Mouse (Mus musculus) monocyte, adult 5-6 weeks (primary cell): ENCODE data around the gene Depp1. TPM values are rescaled to one million over a fixed set of nuclear protein-coding genes. Genes with fewer than 3 reads are reported as not detected.

Source experiments
- ATAC-seq: fragments of 153-309, 156-312 bp; replicated peaks from 2 replicates; pipeline ENCODE4 v1.8.0; 2017; ENCODE audit warnings: mild to moderate bottlenecking; ENCODE audit not compliant: low TSS enrichment, insufficient number of reproducible peaks, severe bottlenecking, poor library complexity, low FRiP score
- total RNA-seq: library from RNA; stranded (forward); fragments of 200-1000, 200-491, 200-594 nt; gene quantifications from 3 replicates; pipeline ENCODE4 v1.2.3, GENCODE M21; 2017

Depp1 gene
- total RNA-seq, 1 experiment from 2014 or later: 0.38 TPM

DNA sequence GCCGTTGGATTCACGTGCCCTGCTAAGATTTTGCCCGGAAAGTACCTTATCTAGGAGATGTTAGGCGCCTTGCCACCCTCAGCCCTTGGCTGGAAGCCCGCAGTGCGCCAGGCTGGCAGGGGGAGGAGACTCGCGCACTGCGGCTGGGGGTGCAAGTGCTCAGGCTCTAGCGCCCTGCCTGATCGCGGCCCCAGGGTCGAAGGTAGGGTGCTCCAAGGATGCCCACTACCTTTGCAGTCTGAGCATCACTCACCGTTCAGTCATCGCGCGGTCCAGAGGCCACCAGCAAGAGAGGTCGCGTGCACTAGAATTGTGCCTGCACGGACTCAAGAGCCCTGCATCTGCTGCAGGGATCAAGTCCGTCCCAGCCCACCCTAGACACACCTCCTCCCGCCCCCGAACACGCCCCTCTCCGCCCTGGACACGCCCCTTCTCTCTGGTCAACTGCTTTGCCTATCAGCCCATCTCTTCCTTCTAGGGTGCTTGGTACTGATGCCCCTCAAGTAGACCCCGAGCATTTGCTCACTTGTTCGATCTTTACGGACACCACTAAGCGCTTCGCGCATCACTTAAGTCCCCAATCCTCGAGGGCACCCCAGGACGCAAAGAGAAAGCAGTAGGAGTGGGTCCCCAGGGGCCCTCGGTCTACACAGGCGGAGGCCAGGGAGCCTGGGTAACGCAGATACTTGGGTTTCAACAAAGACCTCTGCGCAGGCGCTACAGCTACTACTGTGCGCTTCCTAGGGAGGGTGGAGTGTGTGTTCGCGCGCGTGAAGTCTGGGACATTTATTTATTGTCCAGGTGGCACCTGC is 23.3 kb downstream of the Depp1 start, which contains the start of gene Rassf4:
Rassf4 (minus strand) TSS at position 482 of the 812 bp plus-strand sequence.
- peak; percentile 71 for ATAC-seq

DNA sequence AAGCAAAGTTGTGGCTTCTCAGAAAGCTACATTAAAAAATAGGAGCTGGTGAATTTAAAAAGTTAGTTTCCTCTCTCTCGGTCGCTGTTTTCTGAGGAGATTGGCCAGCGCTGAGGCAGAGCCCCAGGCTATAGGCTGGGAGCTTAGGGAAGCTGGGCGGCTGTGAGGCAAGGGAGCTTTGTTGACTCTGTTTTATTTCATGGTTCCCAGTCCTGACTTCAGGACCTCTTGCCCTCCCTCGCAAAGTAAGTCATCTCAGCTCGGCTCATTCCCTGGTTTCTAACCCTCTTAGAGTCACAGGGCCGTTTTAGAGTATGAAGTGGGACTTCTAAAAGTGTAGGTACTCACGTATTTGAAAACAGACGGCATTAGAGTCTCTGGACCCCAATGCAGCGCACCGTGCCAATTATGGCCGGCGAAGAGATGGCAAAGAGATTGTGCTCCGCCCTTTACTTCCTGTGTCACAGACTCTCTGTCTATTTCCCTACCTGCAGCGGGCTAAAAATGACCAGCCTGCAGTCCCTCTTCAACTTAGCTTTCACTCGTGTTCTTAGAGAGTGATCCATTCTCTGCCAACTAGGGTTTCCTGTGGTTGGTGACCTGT is 24.0 kb downstream of the Depp1 start:
- ATAC-seq: no peak

DNA sequence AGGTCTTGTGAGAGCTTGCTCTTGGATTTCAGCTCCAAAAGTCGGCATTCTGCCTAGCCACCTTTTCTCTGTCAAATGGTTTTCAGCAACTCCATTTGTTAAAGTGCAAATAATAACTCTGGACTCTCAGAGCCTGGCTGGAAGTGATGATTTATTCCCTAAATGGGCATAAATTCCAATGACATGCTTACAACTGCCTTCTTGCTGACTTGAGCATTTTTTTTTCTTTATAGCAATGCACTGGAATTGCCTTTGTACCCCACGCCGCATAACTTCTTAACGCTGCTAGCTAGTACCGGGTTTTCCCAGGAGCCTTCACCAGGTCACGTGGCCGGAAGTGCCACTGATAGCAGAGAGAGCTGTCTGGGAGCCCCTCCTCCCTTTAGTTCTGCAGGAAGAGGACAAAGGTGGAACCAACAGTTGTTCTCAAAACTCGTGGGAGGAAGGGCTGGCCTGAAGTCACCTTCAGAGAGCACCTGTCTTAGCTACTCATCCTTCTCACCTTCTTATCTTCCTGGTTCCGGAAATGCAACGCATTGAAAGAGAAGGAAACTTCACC is 26.0 kb downstream of the Depp1 start:
- no peak for ATAC-seq

DNA sequence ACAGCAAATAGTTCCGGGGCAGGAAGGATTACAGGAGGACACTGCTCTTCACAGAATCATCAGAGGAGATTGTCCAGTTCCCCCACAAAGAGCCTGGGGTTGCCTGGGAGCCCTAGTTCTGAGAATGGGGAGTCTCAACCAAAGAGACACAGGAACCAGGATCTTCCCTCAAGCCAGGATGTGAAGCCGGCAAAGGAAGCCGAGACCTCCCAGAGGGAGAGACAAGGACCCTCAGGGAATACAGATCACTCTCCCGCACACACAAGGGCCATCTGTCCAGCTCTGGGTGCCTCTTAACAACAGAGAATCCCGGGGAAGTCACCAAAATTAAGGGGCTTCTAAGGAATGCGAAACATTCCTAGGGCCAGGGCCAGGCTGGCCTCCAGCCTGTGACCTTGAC is 26.9 kb downstream of the Depp1 start:
- no peak for ATAC-seq

DNA sequence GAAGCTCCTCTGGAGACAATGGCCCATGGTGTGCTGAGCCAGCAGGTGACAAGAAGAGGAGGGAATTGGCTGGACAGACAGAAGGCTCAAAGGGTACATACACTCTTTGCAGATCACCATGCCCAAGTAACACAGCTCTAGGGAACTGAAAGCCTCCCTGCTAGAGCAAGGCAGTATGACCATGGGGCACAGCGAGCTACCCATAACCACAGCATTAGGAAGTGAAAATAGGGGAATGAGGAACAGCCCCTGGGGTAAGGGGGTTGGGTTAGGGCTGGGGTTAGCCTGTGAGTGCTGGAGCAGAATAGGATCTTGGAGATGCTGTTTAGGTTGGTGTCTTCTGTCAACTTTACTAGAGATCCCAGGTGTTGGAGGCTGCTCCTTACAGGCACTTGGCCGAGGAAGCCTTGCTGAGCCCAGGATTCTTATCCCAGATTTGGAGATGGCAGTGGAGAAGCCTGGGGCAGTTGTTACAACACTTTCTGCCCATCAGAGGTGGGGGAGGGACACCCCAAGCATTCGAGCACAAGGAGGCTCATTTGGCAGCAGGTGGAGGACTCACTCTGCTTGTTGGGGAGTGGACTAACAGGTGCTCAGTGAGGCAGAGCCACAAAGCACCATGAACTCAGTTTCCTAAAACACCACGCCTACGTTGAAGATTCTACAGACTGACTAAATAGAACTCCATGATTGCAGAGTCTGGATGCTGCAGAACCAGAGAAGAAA is 29.3 kb downstream of the Depp1 start:
- peak; percentile 88 for ATAC-seq

DNA sequence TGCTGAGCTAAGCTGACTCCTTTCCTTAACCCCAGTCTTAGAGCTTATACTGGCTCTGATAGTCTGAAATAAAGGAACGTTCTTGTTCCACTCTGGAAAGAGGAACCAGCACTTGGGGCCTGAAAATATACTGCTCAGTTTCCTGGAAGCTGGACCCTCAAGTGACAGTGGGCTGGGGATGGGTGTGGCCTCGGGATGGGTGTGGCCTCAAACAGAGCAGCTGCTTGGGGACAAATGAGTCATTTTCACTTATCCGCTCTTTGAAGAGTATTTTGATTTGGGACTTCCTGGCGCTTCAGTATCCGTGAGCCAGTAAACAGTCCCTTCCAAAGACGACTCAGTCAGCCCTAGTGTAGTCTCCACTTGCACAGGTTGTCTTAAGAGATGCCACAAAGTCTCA is 31.9 kb downstream of the Depp1 start:
- ATAC-seq: peak; percentile 85

DNA sequence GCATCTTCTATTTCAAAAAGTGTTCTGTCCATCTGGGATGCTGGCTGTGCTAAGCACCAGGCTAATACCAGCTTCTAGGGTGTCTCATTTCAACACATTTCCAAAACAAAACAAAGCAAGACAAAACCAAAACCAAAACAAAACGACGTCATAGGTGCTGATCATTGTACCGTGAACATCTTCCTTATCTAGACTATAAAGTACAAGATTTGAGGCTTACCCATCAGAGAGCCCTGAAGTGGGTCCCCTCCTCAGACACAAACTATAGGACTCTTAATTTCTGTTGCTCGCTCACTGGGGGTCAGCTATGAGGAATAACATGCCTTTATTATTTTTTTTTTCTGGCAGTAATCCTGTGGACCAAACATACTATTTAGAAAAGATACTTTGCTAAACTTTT is 43.2 kb downstream of the Depp1 start:
- ATAC-seq: 0 out of 2 replicates have a peak, but pooled peaks have one; percentile 42

DNA sequence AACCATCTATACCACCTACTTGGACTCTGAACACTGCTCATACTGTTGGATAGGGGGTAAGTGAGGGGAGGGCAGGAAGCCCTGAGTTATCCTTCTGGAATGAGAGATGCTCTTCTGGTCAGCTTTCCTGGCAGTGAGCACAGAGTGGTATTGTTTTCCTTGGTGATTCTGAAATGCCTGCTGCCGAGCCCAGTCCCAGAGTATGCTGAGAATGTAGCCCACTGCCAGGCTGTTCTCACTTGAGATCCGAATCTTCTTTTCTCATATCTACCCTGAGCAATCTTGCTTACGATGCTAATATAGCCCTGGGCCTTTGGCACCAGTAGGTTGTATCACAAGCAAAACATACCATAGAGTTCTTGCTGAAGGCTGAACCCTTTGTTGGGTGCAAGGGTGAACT is 43.9 kb downstream of the Depp1 start:
- no peak for ATAC-seq

DNA sequence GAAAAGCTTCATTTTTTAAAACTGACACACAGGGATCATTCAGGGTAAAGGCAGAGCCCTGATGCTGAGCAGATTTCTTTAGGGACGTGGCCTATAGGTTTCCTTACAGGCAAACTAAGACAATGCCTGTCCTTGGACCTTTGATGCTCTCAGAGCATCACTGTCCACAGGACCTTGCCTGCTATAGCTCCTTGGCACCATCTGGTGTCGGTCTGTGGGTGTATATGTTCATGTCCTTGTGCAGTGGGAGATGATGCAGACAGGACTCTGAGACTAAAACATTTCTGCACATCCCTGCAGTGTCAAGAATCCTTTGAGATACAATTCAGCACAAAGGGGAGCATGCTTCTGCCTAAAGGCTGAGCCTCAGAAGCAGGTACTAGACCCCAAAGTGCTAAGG is 47.0 kb downstream of the Depp1 start:
- ATAC-seq: peak; percentile 74

DNA sequence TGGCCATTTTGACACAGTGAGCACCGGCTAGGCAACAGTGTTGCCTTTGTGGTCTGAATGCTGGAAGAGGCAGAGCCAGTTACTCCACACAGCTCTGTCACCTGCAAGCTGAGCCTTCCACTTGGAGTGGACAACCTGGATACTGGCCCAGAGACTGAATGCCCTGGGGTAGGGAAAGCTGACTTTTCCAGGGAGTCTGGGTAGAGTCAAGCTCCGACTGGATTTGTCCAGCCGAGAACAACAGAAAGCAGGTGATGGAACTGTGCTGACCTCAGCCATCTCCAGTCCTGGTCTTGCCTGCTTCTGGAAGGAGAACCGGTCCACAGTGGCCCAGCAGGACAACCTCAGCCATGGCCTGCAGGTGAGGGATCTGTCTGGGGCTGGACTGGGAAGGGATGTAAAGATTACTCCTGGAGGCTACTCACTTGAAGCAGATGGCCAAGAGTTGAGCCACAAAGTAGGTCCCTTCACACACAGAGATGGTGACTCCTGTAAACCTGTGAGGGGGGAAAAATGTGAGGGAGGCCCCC is 47.6 kb downstream of the Depp1 start:
- ATAC-seq: no peak

DNA sequence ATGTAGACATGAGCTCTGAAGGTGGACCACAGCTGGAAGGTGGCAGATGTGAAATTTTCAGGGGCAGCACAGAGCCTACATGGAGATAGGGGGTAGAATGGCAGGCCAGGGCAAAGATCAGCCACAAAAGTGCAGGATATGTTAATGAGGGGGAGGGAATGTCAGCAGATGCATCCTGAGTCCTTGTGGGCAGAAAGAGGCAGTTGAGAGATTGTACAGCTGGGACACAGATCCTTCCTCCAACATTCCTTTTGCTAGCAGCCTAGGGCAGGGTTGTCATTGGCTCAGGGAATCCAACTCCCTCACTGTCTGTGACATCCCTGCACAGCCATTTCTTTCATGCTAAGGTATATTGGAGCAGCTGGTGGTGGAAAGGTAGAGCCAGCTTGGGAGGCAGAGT is 50.4 kb downstream of the Depp1 start:
- no peak for ATAC-seq

Other genes with a start within 250 kb of the Depp1 start
- 43.3 to 92.8 TPM (median 76.9 TPM) in 3 replicates for gene Alox5, start 189.4 kb upstream of the Depp1 start, total RNA-seq
- gene Olfr211, start 161.5 kb upstream of the Depp1 start, total RNA-seq: not detected in 3 replicates
- gene Olfr212, start 144.1 kb upstream of the Depp1 start, total RNA-seq: not detected in 3 replicates
- not detected in 3 replicates for gene Olfr213, start 112.2 kb upstream of the Depp1 start, total RNA-seq
- gene Gm5580, start 99.5 kb upstream of the Depp1 start, total RNA-seq: not detected in 3 replicates
- not detected in 3 replicates for gene Olfr214, start 96.4 kb upstream of the Depp1 start, total RNA-seq
- not detected in 3 replicates for gene Olfr215, start 66.4 kb upstream of the Depp1 start, total RNA-seq
- gene Zfp422, start 21.6 kb upstream of the Depp1 start, total RNA-seq: 10.3 to 14.1 TPM (median 11.5 TPM) in 3 replicates
- 124 to 138 TPM (median 133 TPM) in 3 replicates for gene Rassf4, start 23.3 kb downstream of the Depp1 start, total RNA-seq
- gene Tmem72, start 66.3 kb downstream of the Depp1 start, total RNA-seq: 0.29 to 0.68 TPM (median 0.32 TPM) in 3 replicates